Mouse (Mus musculus) C2C12 (cell line): Measurements from ENCODE around the gene Dmrt3.

Experiments
- CEBPB ChIP-seq: IDR thresholded peaks from one replicate; pipeline ENCODE4 v1.6.1; 2011; ENCODE audit warnings: low read depth, mild to moderate bottlenecking, control low read depth, moderate library complexity
- CTCF ChIP-seq: IDR thresholded peaks from one replicate; pipeline ENCODE4 v1.5.1; 2011; ENCODE audit not compliant: control insufficient read depth, insufficient read depth, insufficient read length

DNA sequence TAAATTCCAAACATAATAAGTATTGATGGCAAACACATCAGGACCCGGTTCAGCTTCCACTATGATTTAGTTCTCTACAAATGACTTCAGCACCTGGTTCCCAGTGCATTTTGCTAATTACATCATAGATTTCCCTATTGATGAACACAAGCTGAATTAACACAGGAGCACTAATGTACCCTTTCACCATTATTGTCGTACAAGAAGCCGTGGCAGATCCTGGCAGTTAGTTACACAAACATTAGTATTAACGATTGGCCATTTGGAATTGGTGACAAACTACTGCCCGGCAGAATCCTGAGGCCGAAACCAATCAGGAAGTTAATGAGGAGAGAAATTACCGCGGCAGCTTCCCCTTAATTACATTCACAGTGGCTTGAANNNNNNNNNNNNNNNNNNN lies 8.1 kb upstream of the Dmrt3 start:
- TF ChIP-seq CTCF (no peak), CEBPB (no peak)
